Mouse (Mus musculus) cerebellum, adult 9-10 months (tissue): ENCODE measurements around the gene Dolk.

Experiments used
- DNase-seq: peaks from one replicate; pipeline ENCODE4 v3.0.0; 2022

Dolk gene

DNA sequence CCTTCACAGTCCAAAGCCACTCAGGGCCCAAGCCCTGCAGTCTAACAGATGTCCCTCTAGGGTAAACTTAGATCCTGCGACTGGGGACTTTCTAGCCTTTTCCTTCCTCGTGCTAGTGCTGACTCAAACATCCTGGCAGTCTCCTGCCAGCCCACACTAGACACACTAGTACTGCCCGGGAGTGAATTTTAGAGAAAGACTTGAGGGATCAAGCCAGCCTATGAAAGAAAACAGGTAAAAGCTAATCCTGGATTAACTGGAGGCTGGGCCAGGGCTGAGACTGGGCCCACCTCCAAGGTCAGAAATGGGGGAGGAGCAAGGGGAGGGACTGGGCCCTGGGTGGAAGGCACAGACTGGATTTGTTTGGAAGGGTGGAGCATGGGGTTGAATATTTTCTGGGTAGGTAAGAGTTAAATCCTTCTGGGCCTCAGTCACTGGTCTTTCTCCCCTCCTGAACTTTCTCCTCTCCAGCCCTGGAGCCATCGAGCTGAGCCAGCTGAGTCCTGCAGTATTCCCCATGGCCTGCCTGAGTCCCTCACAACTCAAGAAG, 19.7 kb downstream of the Dolk start:
- peak; percentile 64 for DNase-seq

DNA sequence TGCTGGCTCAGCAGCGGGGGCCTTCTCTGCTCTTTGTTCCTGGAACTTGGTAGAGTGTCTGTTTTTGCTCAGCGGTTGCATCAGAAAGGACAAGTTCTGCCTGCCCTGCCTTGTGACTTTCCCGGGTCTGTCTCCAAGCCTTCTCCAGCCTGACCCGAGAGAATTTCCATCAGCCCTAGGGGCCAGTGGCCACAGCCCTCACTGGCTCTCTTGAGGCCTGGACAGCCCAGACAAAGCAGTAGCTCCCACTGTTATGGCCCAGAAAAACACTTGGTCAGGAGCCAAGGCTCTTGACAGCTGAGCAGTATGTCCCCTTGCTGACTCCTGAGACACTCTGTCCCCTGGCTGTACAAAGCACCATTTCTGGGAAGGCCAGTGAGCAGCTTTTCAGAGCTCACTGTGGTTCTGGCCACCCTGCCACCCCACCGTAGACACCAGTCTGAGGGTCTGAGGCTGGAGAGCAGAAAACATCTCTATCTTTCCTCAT, 20.3 kb downstream of the Dolk start, which contains the start of gene Phyhd1:
Gene Phyhd1 (plus strand): TSS at position 437 of the 487 bp plus-strand sequence.
- DNase-seq: peak; percentile 86

DNA sequence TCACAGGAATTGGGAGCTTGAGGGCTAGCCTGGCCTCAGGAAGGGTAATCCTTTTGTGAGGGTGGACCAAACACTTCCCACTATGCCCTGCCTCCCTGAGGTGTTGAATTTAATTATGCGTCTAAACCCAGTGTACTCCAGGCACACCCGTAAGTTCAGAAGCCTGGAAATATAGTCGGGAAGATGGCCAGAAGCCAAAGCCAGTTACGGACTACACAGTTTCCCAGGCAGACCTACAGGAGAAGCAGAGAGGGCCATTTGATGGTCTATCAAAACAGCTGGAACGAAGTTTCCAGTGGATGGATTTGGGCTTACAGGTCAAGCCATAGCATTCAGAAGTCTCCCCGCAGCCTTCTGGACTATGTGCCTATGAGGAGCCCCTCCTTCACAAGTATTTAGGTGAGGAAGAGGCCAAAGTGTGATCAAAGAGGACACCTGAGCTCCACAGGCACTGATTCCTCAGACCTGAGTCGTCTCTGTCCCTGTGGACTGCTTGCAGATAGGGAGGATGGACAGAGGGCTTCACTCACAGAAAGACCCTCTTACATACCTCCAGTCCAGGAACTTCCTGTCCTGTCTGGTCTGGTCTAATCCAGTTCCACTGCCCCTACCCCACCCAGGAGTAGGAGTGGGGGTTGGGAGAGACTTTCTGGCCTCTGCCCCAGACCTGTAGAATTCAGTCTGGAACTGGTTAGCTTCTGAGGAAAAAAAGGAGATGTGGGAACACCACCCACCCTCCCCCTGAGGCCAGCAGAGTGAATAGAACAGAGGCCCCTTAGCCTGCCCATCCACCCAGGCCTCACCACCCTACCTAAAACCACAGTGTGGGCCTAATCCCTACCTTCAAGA, 21.2 kb downstream of the Dolk start:
- DNase-seq: no peak

DNA sequence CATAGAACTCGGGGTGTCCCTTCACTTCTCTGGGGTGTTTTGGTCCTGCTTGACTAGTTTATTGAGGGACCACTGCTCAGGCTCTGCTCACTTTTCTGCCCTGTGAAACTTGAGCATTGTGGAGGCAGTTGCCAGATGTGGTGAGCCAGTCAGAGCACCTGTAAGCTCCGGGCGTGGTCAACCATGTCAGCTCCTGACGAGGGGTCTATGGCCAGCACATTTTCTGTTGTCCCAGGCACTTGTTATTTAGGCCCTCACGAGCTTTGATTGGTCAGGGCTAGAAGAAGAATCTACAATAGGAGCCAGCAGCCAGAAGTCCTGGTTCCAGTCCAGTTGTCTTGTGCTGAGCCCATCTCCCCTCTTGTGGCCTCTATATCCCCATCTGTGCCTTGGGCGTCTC, 22.3 kb downstream of the Dolk start:
- no peak for DNase-seq

DNA sequence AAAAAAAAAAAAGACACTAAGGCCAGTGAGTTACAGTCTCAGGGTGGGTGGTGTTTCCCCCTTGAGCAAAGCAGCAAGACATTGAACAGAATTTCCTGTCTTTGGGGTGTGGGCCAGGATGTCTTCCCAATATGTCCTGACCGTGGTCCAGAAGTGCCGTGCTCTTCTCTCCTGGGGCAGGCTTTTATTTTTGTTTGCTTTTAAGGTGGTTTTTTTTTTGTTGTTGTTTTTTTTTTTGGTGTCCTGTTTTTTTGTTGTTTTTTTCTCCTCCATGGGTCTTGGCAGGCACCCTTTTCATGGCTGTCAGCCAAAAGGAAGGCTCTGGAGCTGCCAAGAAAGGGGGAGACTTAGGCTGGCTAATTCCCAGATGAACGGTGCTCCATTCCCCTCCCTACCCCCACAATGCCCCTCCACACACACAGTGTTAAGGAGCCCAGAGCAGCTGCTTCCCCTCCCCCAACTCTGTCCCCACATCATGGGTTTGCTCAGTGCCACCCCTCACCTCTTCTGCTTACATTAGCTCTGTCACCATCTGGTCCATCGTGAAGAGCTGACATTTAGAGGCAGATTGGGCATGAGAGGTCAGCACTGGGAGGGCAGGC, 23.2 kb downstream of the Dolk start:
- peak; percentile 85 for DNase-seq

DNA sequence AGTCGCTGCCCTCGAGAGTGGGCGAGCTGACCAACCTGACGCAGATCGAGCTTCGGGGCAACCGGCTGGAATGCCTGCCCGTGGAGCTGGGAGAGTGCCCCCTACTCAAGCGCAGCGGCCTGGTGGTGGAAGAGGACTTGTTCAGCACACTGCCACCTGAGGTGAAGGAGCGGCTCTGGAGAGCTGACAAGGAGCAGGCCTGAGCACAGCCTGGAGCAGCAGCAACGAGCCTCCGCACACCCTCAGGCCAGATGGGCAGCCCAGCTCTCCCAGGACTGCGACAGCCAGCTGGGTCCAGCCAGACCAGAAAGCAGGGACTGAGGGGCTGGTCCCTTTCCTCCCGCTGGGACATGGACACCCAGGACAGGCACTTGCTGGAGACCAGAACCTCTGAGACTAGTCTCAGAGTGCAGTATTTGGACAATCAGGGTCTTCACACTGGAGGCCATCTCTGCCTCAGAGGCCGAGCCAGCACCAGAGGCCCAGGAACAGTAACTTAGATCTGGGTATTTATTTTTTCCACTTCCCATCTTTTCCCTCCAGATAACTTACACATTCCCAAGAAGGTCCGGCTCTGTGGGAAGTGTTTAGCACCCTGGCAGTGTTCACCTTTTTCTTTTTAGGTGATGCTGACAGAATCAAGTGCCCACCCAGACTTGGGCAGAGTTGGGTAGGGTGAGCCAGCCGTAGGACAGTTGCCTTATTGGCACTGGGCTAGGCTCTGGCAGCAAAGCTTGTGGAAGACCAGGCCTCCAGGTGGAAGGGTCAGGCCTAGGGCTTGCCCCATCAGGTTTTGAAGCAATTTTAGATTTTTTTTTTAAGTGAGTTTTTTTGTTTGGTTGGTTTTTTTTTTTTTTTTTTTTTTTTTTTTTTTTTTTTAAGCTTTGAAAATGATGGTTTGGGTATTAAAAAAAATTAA, 24.0 kb downstream of the Dolk start:
- no peak for DNase-seq

DNA sequence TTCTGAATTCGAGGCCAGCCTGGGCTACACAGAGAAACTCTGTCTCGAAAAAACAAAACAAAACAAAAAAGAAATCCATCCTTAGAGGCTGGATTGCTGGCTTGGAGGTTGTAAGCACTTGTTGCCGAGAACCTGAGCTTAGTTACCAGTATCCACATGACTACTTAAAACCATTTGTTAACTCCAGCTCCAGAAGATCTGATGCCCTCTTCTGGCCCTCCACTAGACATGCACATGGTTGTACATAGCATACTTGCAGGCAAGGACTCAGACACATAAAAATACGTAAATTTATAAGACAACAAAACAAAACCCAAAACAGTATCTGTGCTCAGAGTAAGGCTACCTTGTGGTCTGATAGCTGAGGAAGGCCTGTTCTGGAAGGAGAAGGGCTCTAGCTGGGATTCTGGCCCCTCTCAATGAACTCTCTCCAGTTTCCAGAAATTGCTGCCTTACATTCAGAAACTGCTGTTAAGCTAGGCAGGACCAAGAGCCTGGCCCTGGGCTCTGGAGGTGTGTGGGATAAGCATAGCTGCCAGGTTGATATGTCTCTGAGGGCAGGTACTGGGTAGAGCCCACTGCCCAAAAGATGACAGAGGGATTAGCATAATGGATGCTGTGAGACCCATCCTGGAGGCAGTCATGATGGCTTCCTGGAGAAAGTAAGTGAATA, 24.9 kb downstream of the Dolk start:
- no peak for DNase-seq

DNA sequence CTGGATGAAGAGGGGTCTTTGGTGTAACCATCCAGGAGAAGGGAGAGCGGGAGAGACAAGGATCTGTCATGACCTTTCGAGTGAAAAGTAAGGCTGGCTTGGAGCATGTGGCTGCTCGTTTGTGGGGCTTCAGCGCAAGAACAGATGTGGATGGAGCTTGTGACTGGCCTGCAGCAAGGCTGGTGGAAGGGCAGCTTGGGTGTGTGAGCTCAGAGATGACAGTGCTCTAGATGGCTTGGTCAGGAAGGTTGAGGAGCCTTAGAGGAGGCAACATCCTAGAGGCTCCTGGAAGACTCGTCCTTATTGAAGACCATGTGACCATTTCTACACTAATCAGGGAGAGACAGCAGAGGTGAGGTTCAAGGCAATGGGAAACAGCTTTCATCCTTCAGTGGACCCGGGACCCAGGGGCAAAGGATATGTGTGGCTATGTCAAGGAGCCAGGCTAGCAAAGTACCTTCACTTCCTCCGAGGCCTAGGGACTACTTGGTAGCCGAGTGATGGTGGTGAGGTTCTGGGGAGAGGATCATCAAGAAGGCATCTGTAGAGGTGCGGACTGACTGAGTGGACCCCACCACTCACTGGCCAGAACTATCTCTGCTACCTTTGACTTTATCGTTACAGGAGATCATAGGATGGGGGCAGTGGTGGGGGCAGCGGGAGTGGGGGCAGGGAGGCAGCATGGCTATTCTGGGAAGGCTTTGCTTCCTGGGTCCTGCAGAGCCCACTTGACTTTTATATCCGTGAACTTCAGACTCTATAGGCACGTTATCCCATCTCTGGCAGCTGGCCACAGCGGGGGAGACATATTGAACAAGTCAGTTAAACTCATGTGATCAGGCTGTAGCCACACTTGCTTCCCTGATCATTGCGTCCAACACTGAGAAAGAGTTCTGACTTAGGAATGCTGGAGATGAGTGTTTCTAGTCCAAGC, 26.7 kb downstream of the Dolk start:
- no peak for DNase-seq

DNA sequence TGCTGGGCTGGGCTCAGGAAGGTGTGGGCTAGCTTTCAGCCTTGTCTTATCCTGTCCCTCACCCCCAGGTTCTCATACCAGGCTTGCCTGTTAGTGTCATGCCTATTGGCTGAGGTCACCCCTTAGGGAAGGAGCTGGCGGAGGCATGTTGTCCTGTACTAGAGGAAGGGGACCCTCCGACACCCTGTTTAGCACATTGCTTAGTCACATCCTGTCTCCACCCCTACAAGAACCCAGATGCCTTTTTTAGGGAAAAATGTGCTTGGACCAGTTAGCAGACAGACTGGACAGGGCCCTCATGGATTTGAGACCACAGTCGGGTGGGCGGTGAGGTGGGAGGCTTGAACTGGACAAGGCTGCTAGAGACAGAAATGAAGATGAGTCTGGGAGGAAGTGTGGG, 27.5 kb downstream of the Dolk start:
- no peak for DNase-seq

DNA sequence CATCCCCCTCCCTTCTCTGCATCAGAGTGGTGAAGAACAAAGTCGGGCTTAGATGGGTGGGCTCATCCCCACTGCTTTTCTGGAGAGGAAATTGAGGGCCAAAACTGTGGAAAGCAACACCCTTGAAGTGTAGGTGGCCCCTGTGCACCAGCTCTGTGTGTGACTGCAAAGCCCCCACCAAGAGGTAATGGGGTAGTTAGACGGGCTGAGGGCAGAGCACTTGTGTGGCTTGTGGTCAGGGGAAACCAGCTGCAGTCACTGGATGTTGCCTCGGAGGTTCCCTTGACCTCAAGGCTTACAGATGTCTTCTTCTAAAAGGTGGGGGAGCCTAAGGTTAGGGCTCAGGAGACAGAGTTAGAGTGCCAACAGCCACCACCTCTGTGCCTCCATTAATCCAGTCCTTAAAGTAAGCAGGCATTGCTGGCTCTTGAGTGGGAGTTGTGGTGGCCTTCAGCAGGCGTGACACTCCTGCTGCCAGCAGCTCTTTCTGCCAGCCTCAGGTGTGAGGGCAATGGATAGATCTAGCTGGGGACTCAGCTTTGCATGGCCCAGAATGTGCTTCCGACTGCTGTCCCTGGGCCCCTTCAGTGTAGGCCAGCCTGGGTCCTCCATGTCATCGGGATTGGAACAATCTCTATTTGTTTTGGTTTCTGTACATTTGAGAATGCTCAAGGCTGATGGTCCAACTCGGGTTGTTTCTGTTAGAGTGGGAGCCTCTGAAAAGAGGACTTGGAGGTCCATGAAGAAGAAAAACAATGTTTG, 28.3 kb downstream of the Dolk start:
- DNase-seq: no peak

DNA sequence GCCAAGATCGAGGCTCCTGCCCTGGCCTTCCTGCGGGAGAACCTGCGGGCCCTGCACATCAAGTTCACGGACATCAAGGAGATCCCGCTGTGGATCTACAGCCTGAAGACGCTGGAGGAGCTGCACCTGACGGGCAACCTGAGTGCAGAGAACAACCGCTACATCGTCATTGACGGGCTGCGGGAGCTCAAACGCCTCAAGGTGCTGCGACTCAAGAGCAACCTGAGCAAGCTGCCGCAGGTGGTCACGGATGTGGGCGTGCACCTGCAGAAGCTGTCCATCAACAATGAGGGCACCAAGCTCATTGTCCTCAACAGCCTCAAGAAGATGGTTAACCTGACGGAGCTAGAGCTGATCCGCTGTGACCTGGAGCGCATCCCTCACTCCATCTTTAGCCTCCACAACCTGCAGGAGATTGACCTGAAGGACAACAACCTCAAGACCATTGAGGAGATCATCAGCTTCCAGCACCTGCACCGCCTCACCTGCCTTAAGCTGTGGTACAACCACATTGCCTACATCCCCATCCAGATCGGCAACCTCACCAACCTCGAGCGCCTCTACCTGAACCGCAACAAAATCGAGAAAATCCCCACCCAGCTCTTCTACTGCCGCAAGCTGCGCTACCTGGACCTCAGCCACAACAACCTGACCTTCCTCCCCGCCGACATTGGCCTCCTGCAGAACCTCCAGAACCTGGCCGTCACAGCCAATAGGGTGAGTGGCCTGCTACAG, 29.4 kb downstream of the Dolk start:
- no peak for DNase-seq

DNA sequence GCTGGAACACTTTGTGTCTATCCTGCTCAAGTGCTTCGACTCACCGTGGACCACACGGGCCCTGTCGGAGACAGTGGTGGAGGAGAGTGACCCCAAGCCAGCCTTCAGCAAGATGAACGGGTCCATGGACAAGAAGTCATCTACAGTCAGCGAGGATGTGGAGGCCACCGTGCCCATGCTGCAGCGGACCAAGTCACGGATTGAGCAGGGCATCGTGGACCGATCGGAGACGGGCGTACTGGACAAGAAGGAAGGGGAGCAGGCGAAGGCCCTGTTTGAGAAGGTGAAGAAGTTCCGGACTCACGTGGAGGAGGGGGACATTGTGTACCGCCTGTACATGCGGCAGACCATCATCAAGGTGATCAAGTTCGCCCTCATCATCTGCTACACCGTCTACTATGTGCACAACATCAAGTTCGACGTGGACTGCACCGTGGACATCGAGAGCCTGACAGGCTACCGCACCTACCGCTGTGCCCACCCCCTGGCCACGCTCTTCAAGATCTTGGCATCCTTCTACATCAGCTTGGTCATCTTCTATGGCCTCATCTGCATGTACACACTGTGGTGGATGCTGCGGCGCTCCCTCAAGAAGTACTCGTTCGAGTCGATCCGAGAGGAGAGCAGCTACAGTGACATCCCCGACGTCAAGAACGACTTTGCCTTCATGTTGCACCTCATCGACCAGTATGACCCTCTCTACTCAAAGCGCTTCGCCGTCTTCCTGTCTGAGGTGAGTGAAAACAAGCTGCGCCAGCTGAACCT, 30.3 kb downstream of the Dolk start:
- DNase-seq: no peak

DNA sequence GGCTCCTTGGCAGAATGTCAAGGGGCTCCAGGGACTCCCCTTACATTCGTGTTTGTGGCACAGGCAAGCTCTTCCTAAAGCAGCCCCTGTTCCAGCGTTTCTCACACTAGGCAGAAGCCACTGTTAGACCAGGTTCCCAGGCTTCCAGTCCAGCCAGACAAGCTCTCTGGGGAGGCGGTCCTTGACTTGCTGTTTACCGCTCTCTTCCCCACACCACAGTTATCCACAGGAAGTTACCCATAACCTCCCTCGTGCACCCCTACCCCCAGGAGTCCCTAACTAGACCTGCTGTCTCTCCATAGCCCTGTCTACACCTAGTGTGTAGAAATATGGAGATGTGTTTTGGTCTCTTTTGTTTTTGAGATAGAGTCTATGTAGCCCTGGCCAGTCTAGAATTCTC, 32.3 kb downstream of the Dolk start:
- no peak for DNase-seq

DNA sequence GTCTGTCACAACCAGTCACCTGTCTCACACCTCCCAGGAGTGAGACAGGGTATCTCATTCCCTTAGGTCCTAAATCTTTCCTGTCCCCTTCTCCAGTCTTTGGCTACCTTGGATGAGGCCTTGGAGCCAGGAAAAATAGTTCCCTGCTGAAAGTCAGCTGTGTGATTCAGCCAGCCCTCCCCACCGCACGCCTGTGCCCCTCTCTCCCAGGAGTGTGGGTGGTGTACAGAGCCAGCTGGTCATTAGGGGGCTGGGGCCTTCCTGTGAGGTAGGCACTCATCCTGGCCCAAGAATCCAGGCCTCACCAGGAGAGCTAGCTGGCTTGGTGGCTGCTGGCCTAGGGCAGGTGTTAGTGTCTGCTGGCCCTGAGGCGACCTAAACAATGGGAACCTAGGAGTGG, 33.6 kb downstream of the Dolk start:
- DNase-seq: no peak

DNA sequence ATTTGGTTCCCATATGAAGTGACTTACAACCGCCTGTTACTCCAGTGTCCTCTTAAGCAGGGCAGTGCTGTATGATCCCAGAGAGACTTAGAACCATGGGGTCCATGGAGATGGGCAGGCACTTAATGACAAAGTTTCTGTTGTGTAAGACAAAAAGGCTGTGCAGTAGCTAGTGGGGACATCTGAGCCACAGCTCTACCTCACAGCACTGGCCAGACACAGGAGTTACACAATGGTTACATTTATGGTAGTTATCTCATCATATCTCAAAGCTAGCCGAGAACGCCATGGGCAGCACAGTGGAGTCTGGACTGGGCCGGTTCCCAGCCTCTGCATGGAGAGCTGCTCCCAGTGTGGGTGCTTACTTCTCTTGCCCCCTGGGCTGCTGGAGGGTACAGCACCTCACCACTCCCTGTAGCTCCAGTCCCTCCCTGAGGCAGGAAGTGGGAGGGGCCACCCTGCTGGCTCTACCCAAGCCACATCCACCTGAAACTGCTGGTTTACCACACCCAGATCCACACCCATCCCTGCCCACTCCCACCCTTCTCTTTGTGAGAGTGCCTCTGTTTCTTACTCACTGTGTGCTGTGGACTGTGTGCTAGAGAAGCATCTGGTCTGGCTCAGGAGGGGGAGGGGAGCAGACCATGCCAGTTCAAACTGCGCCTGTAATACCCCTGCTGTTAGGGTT, 34.6 kb downstream of the Dolk start:
- no peak for DNase-seq

DNA sequence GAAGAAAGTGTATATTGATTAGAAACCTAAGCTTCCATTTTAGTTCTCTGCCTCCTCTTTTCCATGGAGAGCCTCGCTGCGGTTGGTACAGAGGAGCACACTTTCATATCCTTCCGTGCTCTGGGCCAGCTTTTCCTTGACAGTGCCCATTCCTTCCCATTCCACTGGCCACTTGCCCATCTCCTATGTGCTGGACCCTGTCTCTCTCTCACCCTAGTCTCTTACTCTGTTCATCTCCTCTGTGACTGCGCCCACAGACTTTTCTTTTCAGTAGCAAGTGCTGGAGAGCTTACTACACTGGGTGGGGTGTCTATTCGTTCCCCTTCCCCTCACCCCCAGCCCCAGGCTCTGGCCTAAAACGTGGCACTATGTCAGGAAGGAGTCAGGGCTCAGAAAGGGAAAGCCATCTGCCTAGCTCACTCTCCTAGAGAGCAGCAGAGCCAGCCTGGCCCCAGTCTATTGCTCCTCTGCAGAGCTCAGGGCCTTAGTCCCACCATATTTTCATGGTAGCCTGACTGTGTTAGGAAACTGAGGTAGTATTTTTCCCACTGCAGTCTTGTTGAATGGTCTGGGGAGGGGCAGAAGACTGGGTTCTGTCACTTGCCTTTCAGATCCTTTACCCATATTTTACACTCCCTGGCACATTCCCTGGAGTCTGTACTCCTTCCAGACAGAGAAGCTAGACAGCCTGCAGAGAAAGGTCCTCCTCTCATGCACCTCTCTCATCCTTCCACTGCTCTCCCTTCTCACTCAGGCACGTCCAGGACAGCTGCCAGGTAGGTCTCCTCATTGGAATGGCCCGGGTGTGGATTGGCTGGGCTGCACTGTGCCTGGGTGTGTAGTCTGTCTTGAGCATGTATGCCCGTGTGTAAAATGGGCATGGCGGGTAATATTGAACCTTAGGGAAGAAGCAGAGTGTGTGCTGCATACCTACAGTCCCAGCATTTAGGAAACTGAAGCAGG, 35.7 kb downstream of the Dolk start:
- no peak for DNase-seq

DNA sequence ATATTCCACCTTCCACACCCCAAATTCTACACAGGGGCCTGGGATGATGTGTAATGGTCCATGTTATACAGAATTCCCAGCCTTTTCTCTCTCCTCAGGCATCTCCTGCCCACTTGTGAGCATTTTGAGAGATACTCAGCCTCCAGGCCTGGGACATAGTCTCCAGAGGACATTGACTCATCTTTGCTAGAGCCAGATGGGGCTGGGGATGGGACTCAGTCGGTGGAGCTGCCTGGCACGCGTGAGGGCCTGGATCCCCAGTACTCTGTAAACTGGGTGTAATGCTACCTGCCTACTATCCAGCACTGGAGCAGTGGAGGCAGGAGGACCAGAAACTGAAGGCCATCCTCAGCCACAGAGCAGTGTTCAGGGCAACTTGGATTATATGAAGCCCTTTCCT, 37.0 kb downstream of the Dolk start:
- no peak for DNase-seq
